Mouse (Mus musculus) neural tube, embryonic 15.5 days (tissue): ENCODE measurements around the gene Swi5. TPM values are rescaled to one million over a fixed set of nuclear protein-coding genes. Genes with fewer than 3 reads are reported as not detected.

Experiments
- ATAC-seq: fragments of 200-750 bp; cut with Nextera tagmentation; 2 replicates; pipeline ENCODE4 v1.8.0; 2017; ENCODE audit warnings: mild to moderate bottlenecking, moderate TSS enrichment, moderate library complexity; ENCODE audit not compliant: low FRiP score
- H3K27ac ChIP-seq: fragments of 300-500 bp; sonication (generic); replicated peaks from 2 replicates; pipeline ENCODE4 v1.5.1; 2015; ENCODE audit warnings: mild to moderate bottlenecking, inconsistent platforms
- H3K27me3 ChIP-seq: fragments of 300-500 bp; sonication (generic); replicated peaks from 2 replicates; pipeline ENCODE4 v1.6.1; 2015; ENCODE audit warnings: inconsistent platforms
- H3K36me3 ChIP-seq: fragments of 300-500 bp; sonication (generic); 2 replicates; pipeline ENCODE4 v1.6.1; 2015; ENCODE audit warnings: inconsistent platforms
- H3K4me1 ChIP-seq: fragments of 300-500 bp; sonication (generic); 2 replicates; pipeline ENCODE4 v1.6.1; 2015; ENCODE audit warnings: inconsistent platforms
- H3K4me2 ChIP-seq: fragments of 300-500 bp; sonication (generic); 2 replicates; pipeline ENCODE4 v1.6.1; 2015; ENCODE audit warnings: inconsistent platforms, mild to moderate bottlenecking, moderate library complexity
- H3K4me3 ChIP-seq: fragments of 300-500 bp; sonication (generic); replicated peaks from 2 replicates; pipeline ENCODE4 v1.5.1; 2015; ENCODE audit warnings: mild to moderate bottlenecking, inconsistent platforms
- H3K9ac ChIP-seq: fragments of 300-500 bp; sonication (generic); replicated peaks from 2 replicates; pipeline ENCODE4 v1.6.1; 2015; ENCODE audit warnings: mild to moderate bottlenecking, inconsistent platforms
- H3K9me3 ChIP-seq: fragments of 300-500 bp; sonication (generic); replicated peaks from 2 replicates; pipeline ENCODE4 v1.6.1; 2016; ENCODE audit warnings: inconsistent platforms
- WGBS: fragments of 180-500 bp; shearing (Covaris S2); methylation state at CpG from one replicate; pipeline ENCODE4 v1.1.7; 2015; ENCODE audit warnings: mixed read lengths; 5-methylcytosine and 5-hydroxymethylcytosine counted together
- polyA plus RNA-seq: library from polyadenylated mRNA; unstranded; fragments of >200 nt; fragmentation: Nextera tagmentation; extraction: Ambion mirVana; gene quantifications from 2 replicates; pipeline ENCODE4 v1.2.1, GENCODE M21; 2015

Swi5 gene
- polyA plus RNA-seq, 1 experiment from 2014 or later = 448 TPM

- Histone ChIP-seq H3K27me3 (no peaks in the 10 kb centered on the region), H3K4me3 (peak overlapping the region; percentile 72), H3K9ac (no peak overlapping the region), H3K4me1 (peaks cover 42% of the 10 kb centered on the region), H3K36me3 (peaks cover 19% of the 10 kb centered on the region), H3K27ac (no peak overlapping the region), H3K9me3 (no peaks in the 10 kb centered on the region), H3K4me2 (peak overlapping the region; percentile 83)
- no peak for ATAC-seq
Measured at GRCm38 (mm10) chr2:32289578-32289977, 1.7 kb upstream of the Swi5 start.

- H3K36me3 ChIP-seq = peaks cover 27% of the 10 kb centered on the region
- peak overlapping the region; percentile 91 for H3K9ac ChIP-seq
- peaks cover 37% of the 10 kb centered on the region for H3K4me1 ChIP-seq
- WGBS = 2% methylated on average over 22 of the region's 29 CpGs
- no peaks in the 10 kb centered on the region for H3K9me3 ChIP-seq
- no peaks in the 10 kb centered on the region for H3K27me3 ChIP-seq
- peak; percentile 67 for ATAC-seq
- H3K4me2 ChIP-seq = peak overlapping the region; percentile 83
- peak overlapping the region; percentile 72 for H3K4me3 ChIP-seq
- H3K27ac ChIP-seq = peak overlapping the region; percentile 72
Measured at GRCm38 (mm10) chr2:32288371-32288931, 576 bp upstream of the Swi5 start.

- Histone ChIP-seq H3K36me3 (peaks cover 20% of the 10 kb centered on the region), H3K9me3 (no peaks in the 10 kb centered on the region), H3K27ac (peak within 1 kb of the TSS; percentile 81), H3K27me3 (no peaks in the 10 kb centered on the region), H3K4me1 (peaks cover 37% of the 10 kb centered on the region), H3K9ac (peak within 1 kb of the TSS; percentile 91), H3K4me2 (peak within 1 kb of the TSS; percentile 94), H3K4me3 (peak within 1 kb of the TSS; percentile 72)
- WGBS = 1% methylated on average over 23 of the region's 23 CpGs
- ATAC-seq = peak; percentile 49
Measured at GRCm38 (mm10) chr2:32287334-32287840, 488 bp downstream of the Swi5 start, which contains the start of gene Golga2. TSS of gene Golga2 (plus strand) at chr2:32287384.

- Histone ChIP-seq H3K4me1 (peaks cover 26% of the 10 kb centered on the region), H3K9ac (no peak overlapping the region), H3K4me3 (no peak overlapping the region), H3K36me3 (peaks cover 54% of the 10 kb centered on the region), H3K9me3 (no peaks in the 10 kb centered on the region), H3K27ac (no peak overlapping the region), H3K27me3 (no peaks in the 10 kb centered on the region), H3K4me2 (no peak overlapping the region)
- ATAC-seq = no peak
- 92% methylated on average over 3 of the region's 3 CpGs for WGBS
Measured at GRCm38 (mm10) chr2:32283986-32284385, 3.9 kb downstream of the Swi5 start.

GRCm38 (mm10) chr2:32282727-32283126 is 5.1 kb downstream of the Swi5 start:
- WGBS = 94% methylated on average over 1 of the region's 1 CpGs
- Histone ChIP-seq H3K4me1 (peaks cover 22% of the 10 kb centered on the region), H3K27ac (no peak overlapping the region), H3K9ac (no peak overlapping the region), H3K9me3 (no peaks in the 10 kb centered on the region), H3K4me2 (no peak overlapping the region), H3K27me3 (no peaks in the 10 kb centered on the region), H3K4me3 (no peak overlapping the region), H3K36me3 (peaks cover 66% of the 10 kb centered on the region)
- no peak for ATAC-seq

- H3K9me3 ChIP-seq = no peaks in the 10 kb centered on the region
- H3K27ac ChIP-seq = no peak overlapping the region
- H3K4me2 ChIP-seq = no peak overlapping the region
- H3K36me3 ChIP-seq = peaks cover 71% of the 10 kb centered on the region
- no peak for ATAC-seq
- 98% methylated on average over 2 of the region's 2 CpGs for WGBS
- H3K27me3 ChIP-seq = no peaks in the 10 kb centered on the region
- peaks cover 21% of the 10 kb centered on the region for H3K4me1 ChIP-seq
- no peak overlapping the region for H3K9ac ChIP-seq
- no peak overlapping the region for H3K4me3 ChIP-seq
Measured at GRCm38 (mm10) chr2:32282289-32282688, 5.6 kb downstream of the Swi5 start.

- H3K36me3 ChIP-seq = peaks cover 40% of the 10 kb centered on the region
- no peak overlapping the region for H3K4me2 ChIP-seq
- H3K4me1 ChIP-seq = no peaks in the 10 kb centered on the region
- 83% methylated on average over 3 of the region's 3 CpGs for WGBS
- ATAC-seq = no peak
- no peaks in the 10 kb centered on the region for H3K9me3 ChIP-seq
- no peaks in the 10 kb centered on the region for H3K27me3 ChIP-seq
- no peak overlapping the region for H3K9ac ChIP-seq
- no peak overlapping the region for H3K4me3 ChIP-seq
- H3K27ac ChIP-seq = no peak overlapping the region
Measured at GRCm38 (mm10) chr2:32275823-32276222, 12.1 kb downstream of the Swi5 start.

GRCm38 (mm10) chr2:32260635-32261034 is 27.2 kb downstream of the Swi5 start:
- Histone ChIP-seq H3K4me3 (peak overlapping the region; percentile 89; the same call in 1 of the 2 replicates), H3K27me3 (no peaks in the 10 kb centered on the region), H3K27ac (no peak overlapping the region), H3K9ac (no peak overlapping the region), H3K4me1 (peaks cover 16% of the 10 kb centered on the region), H3K4me2 (peak overlapping the region; percentile 81), H3K9me3 (no peaks in the 10 kb centered on the region), H3K36me3 (peaks cover 21% of the 10 kb centered on the region)
- ATAC-seq = no peak
- 29% methylated on average over 4 of the region's 4 CpGs for WGBS

GRCm38 (mm10) chr2:32259657-32260417 is 28.0 kb downstream of the Swi5 start, which contains the start of gene Uck1:
TSS of gene Uck1 (minus strand) at chr2:32260159.
- Histone ChIP-seq H3K4me2 (peak within 1 kb of the TSS; percentile 81), H3K36me3 (peaks cover 22% of the 10 kb centered on the region), H3K27ac (peak within 1 kb of the TSS; percentile 73), H3K4me1 (peaks cover 16% of the 10 kb centered on the region), H3K9me3 (no peaks in the 10 kb centered on the region), H3K9ac (peak within 1 kb of the TSS; percentile 83), H3K4me3 (peak within 1 kb of the TSS; percentile 89), H3K27me3 (no peaks in the 10 kb centered on the region)
- peak; percentile 96 for ATAC-seq
- 2% methylated on average over 59 of the region's 59 CpGs for WGBS

- WGBS = 61% methylated on average over 6 of the region's 6 CpGs
- Histone ChIP-seq H3K4me2 (peak overlapping the region; percentile 81), H3K27me3 (no peaks in the 10 kb centered on the region), H3K36me3 (peaks cover 30% of the 10 kb centered on the region), H3K9ac (peak overlapping the region; percentile 83), H3K27ac (no peak overlapping the region), H3K4me3 (peak overlapping the region; percentile 89), H3K9me3 (no peaks in the 10 kb centered on the region), H3K4me1 (peaks cover 16% of the 10 kb centered on the region)
- ATAC-seq = no peak
Measured at GRCm38 (mm10) chr2:32258887-32259533, 28.9 kb downstream of the Swi5 start.

- Histone ChIP-seq H3K27me3 (no peaks in the 10 kb centered on the region), H3K36me3 (peaks cover 56% of the 10 kb centered on the region), H3K27ac (no peak overlapping the region), H3K9me3 (no peaks in the 10 kb centered on the region), H3K4me1 (peaks cover 16% of the 10 kb centered on the region), H3K4me2 (no peak overlapping the region), H3K4me3 (no peak overlapping the region), H3K9ac (no peak overlapping the region)
- 94% methylated on average over 11 of the region's 11 CpGs for whole genome bisulfite sequencing
- no peak for ATAC-seq
Measured at GRCm38 (mm10) chr2:32256273-32256672, 31.6 kb downstream of the Swi5 start.
